Mouse (Mus musculus) lung, postnatal 0 days (tissue): ENCODE results near the gene Acer1.

Source experiments
- CTCF ChIP-seq: IDR thresholded peaks from 2 replicates; pipeline ENCODE4 v1.5.1; 2016; ENCODE audit warnings: antibody characterized with exemption, mild to moderate bottlenecking
- EP300 ChIP-seq: IDR thresholded peaks from 2 replicates; pipeline ENCODE4 v1.6.1; 2016; ENCODE audit warnings: antibody characterized with exemption, mild to moderate bottlenecking, control low read depth

GRCm38 (mm10) chr17:56982013-56982412 is at the start of gene Acer1:
- no peak for TF ChIP-seq CTCF
- TF ChIP-seq EP300 = no peak
